Mouse (Mus musculus) hindbrain, postnatal 0 days (tissue): ENCODE measurements around the gene Prpf31. TPM values are rescaled to one million over a fixed set of nuclear protein-coding genes. Genes with fewer than 3 reads are reported as not detected.
"Not testable (repeated sequence)": the region's sequence is repeated elsewhere in the genome, so short reads cannot be mapped to it uniquely, and the experiment has no call there.

ENCODE experiments used
- ATAC-seq: fragments of 200-750 bp; cut with Nextera tagmentation; 2 replicates; pipeline ENCODE4 v1.8.0; 2017; ENCODE audit warnings: mild to moderate bottlenecking, moderate TSS enrichment, moderate library complexity
- DNase-seq: peaks from one replicate; pipeline ENCODE4 v3.0.0-alpha.2; 2015; ENCODE audit warnings: low spot score
- H3K27ac ChIP-seq: fragments of 300-500 bp; sonication (generic); 2 replicates; pipeline ENCODE4 v1.5.1; 2014; ENCODE audit warnings: mild to moderate bottlenecking
- H3K27me3 ChIP-seq: fragments of 300-500 bp; sonication (generic); 2 replicates; pipeline ENCODE4 v1.6.1; 2014; ENCODE audit warnings: low read length, mixed read lengths; ENCODE audit not compliant: insufficient read depth
- H3K36me3 ChIP-seq: fragments of 300-500 bp; sonication (generic); 2 replicates; pipeline ENCODE4 v1.6.1; 2014; ENCODE audit warnings: low read length, mixed read lengths; ENCODE audit not compliant: insufficient read depth
- H3K4me1 ChIP-seq: fragments of 300-500 bp; sonication (generic); 2 replicates; pipeline ENCODE4 v1.6.1; 2014; ENCODE audit warnings: antibody characterized with exemption, low read length, mixed read lengths; ENCODE audit not compliant: insufficient read depth
- H3K4me2 ChIP-seq: fragments of 300-500 bp; sonication (generic); 2 replicates; pipeline ENCODE4 v1.6.1; 2014; ENCODE audit warnings: low read depth, mild to moderate bottlenecking, low read length, moderate library complexity, mixed read lengths
- H3K4me3 ChIP-seq: fragments of 300-500 bp; sonication (generic); 2 replicates; pipeline ENCODE4 v1.5.1; 2014; ENCODE audit warnings: low read length
- H3K9ac ChIP-seq: fragments of 300-500 bp; sonication (generic); replicated peaks from 2 replicates; pipeline ENCODE4 v1.6.1; 2014; ENCODE audit warnings: mild to moderate bottlenecking, low read length, moderate library complexity, mixed read lengths
- H3K9me3 ChIP-seq: fragments of 300-500 bp; sonication (generic); 2 replicates; pipeline ENCODE4 v1.6.1; 2016; ENCODE audit warnings: low read length, mixed read lengths
- CTCF ChIP-seq: IDR thresholded peaks from 2 replicates; pipeline ENCODE4 v1.5.1; 2016; ENCODE audit warnings: antibody characterized with exemption, control low read depth, low read depth
- WGBS: fragments of 180-500 bp; shearing (Covaris S2); extraction: QIAGEN DNeasy Blood & Tissue Kit; methylation state at CpG from one replicate; pipeline ENCODE4 v1.1.7; 2014; 5-methylcytosine and 5-hydroxymethylcytosine counted together
- polyA plus RNA-seq: library from polyadenylated mRNA; unstranded; fragments of >200 nt; fragmentation: Nextera tagmentation; extraction: Ambion mirVana; gene quantifications from 2 replicates; pipeline ENCODE4 v1.2.1, GENCODE M21; 2015
- total RNA-seq: library from RNA; depleted of rRNA; stranded (reverse); fragments of >200 nt; gene quantifications from 2 replicates; pipeline ENCODE4 v1.2.3, GENCODE M21; 2014

Prpf31 gene
- total and polyA plus RNA-seq, 2 experiments from 2014 or later = 50.8 to 77.6 TPM

DNA sequence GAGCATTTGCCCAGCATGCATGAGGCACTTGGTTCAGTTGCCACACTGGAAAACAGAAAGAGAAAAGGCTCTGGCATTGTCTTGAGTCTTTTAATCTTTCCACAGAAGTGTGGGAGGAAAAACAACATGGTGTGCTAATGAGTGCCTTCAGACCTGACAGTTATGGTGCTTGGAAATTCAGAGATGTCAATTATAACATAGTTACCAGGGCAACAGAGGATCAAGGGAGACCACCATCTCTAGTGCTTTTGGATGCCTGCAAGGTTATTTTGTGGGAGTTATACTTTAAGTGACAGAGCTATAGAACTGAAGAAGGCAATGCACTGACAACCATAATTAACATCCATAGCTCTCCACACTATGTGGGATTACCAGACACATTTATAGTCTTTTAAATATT lies 35.9 kb upstream of the Prpf31 start:
- DNase-seq (no peak), ATAC-seq (no peak)
- no peak overlapping the region for H3K4me2 ChIP-seq
- H3K9me3 ChIP-seq = no peaks in the 10 kb centered on the region
- H3K9ac ChIP-seq = no peak overlapping the region
- no peaks in the 10 kb centered on the region for H3K27me3 ChIP-seq
- H3K27ac ChIP-seq = no peak overlapping the region
- H3K4me1 ChIP-seq = no peaks in the 10 kb centered on the region
- H3K4me3 ChIP-seq = no peak overlapping the region
- H3K36me3 ChIP-seq = no peaks in the 10 kb centered on the region
- TF ChIP-seq CTCF = no peak

- Histone ChIP-seq H3K4me2 (no peak overlapping the region), H3K9ac (no peak overlapping the region), H3K27ac (no peak overlapping the region), H3K4me3 (no peak overlapping the region), H3K9me3 (no peaks in the 10 kb centered on the region), H3K4me1 (no peaks in the 10 kb centered on the region), H3K27me3 (no peaks in the 10 kb centered on the region), H3K36me3 (no peaks in the 10 kb centered on the region)
- DNase-seq (no peak), ATAC-seq (no peak)
- WGBS = 25% methylated on average over 5 of the region's 5 CpGs
- no peak for TF ChIP-seq CTCF
These were observed 35.1 kb upstream of the Prpf31 start for GRCm38 (mm10) chr7:3594686-3595085.

- H3K4me3 ChIP-seq = no peak overlapping the region
- no peak for TF ChIP-seq CTCF
- ATAC-seq = no peak
- no peaks in the 10 kb centered on the region for H3K4me1 ChIP-seq
- no peaks in the 10 kb centered on the region for H3K9me3 ChIP-seq
- WGBS = 22% methylated on average over 9 of the region's 9 CpGs
- H3K27me3 ChIP-seq = no peaks in the 10 kb centered on the region
- no peak overlapping the region for H3K9ac ChIP-seq
- 0 out of 2 replicates have a peak overlapping the region, but pooled peaks have one; percentile 16 for H3K4me2 ChIP-seq
- no peak overlapping the region for H3K27ac ChIP-seq
- no peak for DNase-seq
- no peaks in the 10 kb centered on the region for H3K36me3 ChIP-seq
These were observed 34.6 kb upstream of the Prpf31 start for GRCm38 (mm10) chr7:3595146-3595545.

- DNase-seq, H3K36me3 ChIP-seq, H3K27ac ChIP-seq, H3K4me1 ChIP-seq, H3K27me3 ChIP-seq, H3K4me2 ChIP-seq, ATAC-seq, H3K4me3 ChIP-seq, H3K9ac ChIP-seq, H3K9me3 ChIP-seq: not testable (repeated sequence)
- WGBS = 64% methylated on average over 1 of the region's 1 CpGs
These were observed 32.0 kb upstream of the Prpf31 start for GRCm38 (mm10) chr7:3597755-3598154.

DNA sequence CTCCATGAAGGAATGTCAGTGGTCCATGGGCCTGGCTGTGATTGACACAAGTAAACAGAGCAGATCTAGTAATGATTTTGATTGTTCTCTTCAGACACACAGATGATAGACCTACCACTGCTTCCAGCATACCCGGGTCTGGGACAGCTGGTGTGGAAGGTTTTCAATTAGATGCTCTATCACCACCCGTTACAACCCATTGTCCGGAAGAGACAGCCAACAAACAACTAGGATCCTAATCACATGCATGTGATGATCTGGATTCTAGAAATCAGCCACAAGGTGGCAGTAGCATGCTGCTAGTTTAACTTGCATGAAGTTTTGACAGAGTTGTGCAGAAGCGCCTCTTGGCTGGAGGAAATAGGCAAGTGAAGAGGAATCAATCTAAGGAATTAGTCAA lies 28.7 kb upstream of the Prpf31 start:
- no peaks in the 10 kb centered on the region for H3K9me3 ChIP-seq
- peak; percentile 89 for TF ChIP-seq CTCF
- H3K27ac ChIP-seq = no peak overlapping the region
- no peaks in the 10 kb centered on the region for H3K27me3 ChIP-seq
- no peaks in the 10 kb centered on the region for H3K36me3 ChIP-seq
- no peak overlapping the region for H3K9ac ChIP-seq
- ATAC-seq (peak; percentile 74), DNase-seq (peak; percentile 91)
- H3K4me3 ChIP-seq = no peak overlapping the region
- WGBS = 9% methylated on average over 4 of the region's 4 CpGs
- H3K4me1 ChIP-seq = no peaks in the 10 kb centered on the region
- H3K4me2 ChIP-seq = no peak overlapping the region

DNA sequence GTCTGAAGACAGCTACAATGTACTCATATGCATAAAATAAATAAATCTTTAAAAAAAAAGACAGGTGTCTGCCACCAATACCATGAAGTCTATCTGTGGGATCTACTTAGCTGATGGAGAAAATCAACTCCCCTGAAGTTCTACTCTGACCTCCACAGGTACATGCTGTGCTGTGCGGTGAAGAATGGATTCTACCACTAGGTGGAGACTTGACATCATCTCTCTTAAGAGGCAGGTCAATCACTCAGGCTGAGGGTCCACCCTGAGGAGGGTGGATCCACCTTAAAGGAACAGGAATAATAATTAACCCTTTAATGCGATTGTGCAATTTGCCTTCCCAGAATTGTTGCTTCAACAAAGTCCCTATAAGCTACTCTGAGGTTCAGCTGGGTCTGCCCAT lies 23.0 kb upstream of the Prpf31 start:
- DNase-seq (peak; percentile 52), ATAC-seq (peak; percentile 76; the same call in 1 of the 2 replicates)
- H3K4me2 ChIP-seq = no peak overlapping the region
- no peaks in the 10 kb centered on the region for H3K9me3 ChIP-seq
- 36% methylated on average over 2 of the region's 2 CpGs for WGBS
- no peaks in the 10 kb centered on the region for H3K36me3 ChIP-seq
- no peaks in the 10 kb centered on the region for H3K4me1 ChIP-seq
- no peak overlapping the region for H3K4me3 ChIP-seq
- no peak overlapping the region for H3K27ac ChIP-seq
- no peaks in the 10 kb centered on the region for H3K27me3 ChIP-seq
- peak; percentile 52 for TF ChIP-seq CTCF
- no peak overlapping the region for H3K9ac ChIP-seq

- H3K27me3 ChIP-seq = no peaks in the 10 kb centered on the region
- no peak overlapping the region for H3K27ac ChIP-seq
- 91% methylated on average over 6 of the region's 6 CpGs for WGBS
- H3K9ac ChIP-seq = no peak overlapping the region
- TF ChIP-seq CTCF = no peak
- H3K4me3 ChIP-seq = no peak overlapping the region
- no peaks in the 10 kb centered on the region for H3K4me1 ChIP-seq
- DNase-seq = no peak
- H3K36me3 ChIP-seq = no peaks in the 10 kb centered on the region
- H3K4me2 ChIP-seq = no peak overlapping the region
- no peaks in the 10 kb centered on the region for H3K9me3 ChIP-seq
- no peak for ATAC-seq
These were observed 22.4 kb upstream of the Prpf31 start for GRCm38 (mm10) chr7:3607391-3607790.
